Mouse (Mus musculus) kidney, adult 2 months (tissue): ENCODE measurements at regions not wholly inside any gene's neighbourhood (a gene's known extent, or its start where the extent isn't known, plus 50 kb on each side); places are given as distances from the start of the nearest gene placed in this dataset.

ENCODE experiments used
- CTCF ChIP-seq: fragments of 200-500 bp; conservative IDR thresholded peaks from 2 replicates; pipeline ENCODE4 v1.5.1; 2011; ENCODE audit warnings: low read depth, mild to moderate bottlenecking, control low read depth, low read length, moderate library complexity, mixed read lengths; ENCODE audit not compliant: insufficient read depth, insufficient read length
- POLR2A ChIP-seq: fragments of 200-500 bp; IDR thresholded peaks from one replicate; pipeline ENCODE4 v1.6.1; 2011; ENCODE audit warnings: low read depth, low read length, control low read depth

- TF ChIP-seq CTCF (no peak), POLR2A (no peak)
Measured at GRCm38 (mm10) chr15:62889798-62890197, 955.2 kb downstream of the Gsdmc2 start.
